Mouse (Mus musculus) C2C12 (cell line): ENCODE data around the gene Grb7. TPM values are rescaled to one million over a fixed set of nuclear protein-coding genes. Genes with fewer than 3 reads are reported as not detected.

Experiments used
- H3K27me3 ChIP-seq: one replicate; pipeline ENCODE4 v1.6.1; 2011; ENCODE audit not compliant: control insufficient read depth, insufficient read depth, insufficient read length
- H3K36me3 ChIP-seq: one replicate; pipeline ENCODE4 v1.6.1; 2011; ENCODE audit not compliant: control insufficient read depth, insufficient read depth
- H3K4me3 ChIP-seq: one replicate; pipeline ENCODE4 v1.5.1; 2011; ENCODE audit warnings: mild to moderate bottlenecking, control low read depth; ENCODE audit not compliant: poor library complexity, insufficient read depth, severe bottlenecking
- H3K79me2 ChIP-seq: one replicate; pipeline ENCODE4 v1.6.1; 2011; ENCODE audit not compliant: control insufficient read depth, insufficient read depth
- H3K79me3 ChIP-seq: one replicate; pipeline ENCODE4 v1.6.1; 2011; ENCODE audit warnings: low read depth, control low read depth
- H3ac ChIP-seq: one replicate; pipeline ENCODE3; 2011; ENCODE audit warnings: low read depth; ENCODE audit not compliant: control insufficient read depth, insufficient read length
- CEBPB ChIP-seq: IDR thresholded peaks from one replicate; pipeline ENCODE4 v1.6.1; 2011; ENCODE audit warnings: low read depth, mild to moderate bottlenecking, control low read depth, moderate library complexity
- CTCF ChIP-seq: IDR thresholded peaks from one replicate; pipeline ENCODE4 v1.5.1; 2011; ENCODE audit not compliant: control insufficient read depth, insufficient read depth, insufficient read length
- FOSL1 ChIP-seq: IDR thresholded peaks from one replicate; pipeline ENCODE4 v1.8.0; 2011; ENCODE audit warnings: mild to moderate bottlenecking, low read length; ENCODE audit not compliant: poor library complexity, insufficient read depth, severe bottlenecking
- MAX ChIP-seq: IDR thresholded peaks from one replicate; pipeline ENCODE4 v1.6.1; 2011; ENCODE audit warnings: mild to moderate bottlenecking, control low read depth
- MYOD1 ChIP-seq: IDR thresholded peaks from one replicate; pipeline ENCODE4 v1.6.1; 2011; ENCODE audit warnings: low read depth; ENCODE audit not compliant: control insufficient read depth, insufficient read length
- MYOG ChIP-seq: IDR thresholded peaks from one replicate; pipeline ENCODE4 v1.6.1; 2011; ENCODE audit not compliant: control insufficient read depth, insufficient read length; ENCODE audit errors: extremely low read depth
- USF1 ChIP-seq: IDR thresholded peaks from one replicate; pipeline ENCODE4 v1.6.1; 2011; ENCODE audit warnings: low read depth, mild to moderate bottlenecking, control low read depth, moderate library complexity
- polyA plus RNA-seq: library from polyadenylated mRNA; unstranded; fragments of >200 nt; fragmentation: generic; extraction: Trizol; gene quantifications from one replicate; pipeline ENCODE4 v1.2.1, GENCODE M21; 2012; ENCODE audit warnings: missing spikeins

The Grb7 gene
- polyA plus RNA-seq, 1 experiment: not detected

GRCm38 (mm10) chr11:98491571-98491970, 45.4 kb downstream of the Grb7 start:
- Histone ChIP-seq H3ac (no peak overlapping the region), H3K36me3 (no peaks in the 10 kb centered on the region), H3K27me3 (peaks cover 74% of the 10 kb centered on the region), H3K79me3 (no peaks in the 10 kb centered on the region), H3K4me3 (no peak overlapping the region), H3K79me2 (no peaks in the 10 kb centered on the region)
- TF ChIP-seq USF1 (no peak), CEBPB (no peak), MYOG (no peak), FOSL1 (no peak), CTCF (no peak), MYOD1 (no peak)

- Histone ChIP-seq H3K36me3 (no peaks in the 10 kb centered on the region), H3ac (no peak overlapping the region), H3K27me3 (peaks cover 80% of the 10 kb centered on the region), H3K79me3 (no peaks in the 10 kb centered on the region), H3K4me3 (no peak overlapping the region), H3K79me2 (no peaks in the 10 kb centered on the region)
- no peak for TF ChIP-seq MYOD1
These were observed 46.8 kb downstream of the Grb7 start for GRCm38 (mm10) chr11:98492959-98493358.

DNA sequence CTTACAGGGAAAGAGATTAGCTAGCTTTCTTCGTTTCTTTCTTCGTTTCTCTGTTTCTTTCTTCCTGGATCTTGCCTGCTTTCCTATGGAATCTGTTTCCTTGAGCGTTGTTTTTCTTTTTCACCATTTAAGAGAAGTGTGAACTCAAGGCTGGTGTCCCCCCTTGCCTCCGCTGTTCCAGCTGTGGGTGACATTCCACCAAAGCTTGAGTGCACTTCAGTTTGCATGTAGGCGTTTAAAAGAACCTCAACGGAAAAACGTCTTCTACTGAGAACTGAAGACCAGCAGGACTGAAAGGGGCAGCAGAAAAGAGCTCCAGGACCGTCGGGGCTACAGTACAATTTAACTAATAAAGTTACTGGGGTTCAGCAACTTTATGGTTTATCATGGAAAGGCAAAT, 47.2 kb downstream of the Grb7 start:
- TF ChIP-seq MYOG (no peak), CEBPB (no peak), USF1 (no peak), MYOD1 (no peak), FOSL1 (no peak), MAX (no peak), CTCF (no peak)
- Histone ChIP-seq H3K79me2 (no peaks in the 10 kb centered on the region), H3K36me3 (no peaks in the 10 kb centered on the region), H3K79me3 (no peaks in the 10 kb centered on the region), H3K27me3 (peaks cover 80% of the 10 kb centered on the region), H3ac (no peak overlapping the region), H3K4me3 (no peak overlapping the region)

DNA sequence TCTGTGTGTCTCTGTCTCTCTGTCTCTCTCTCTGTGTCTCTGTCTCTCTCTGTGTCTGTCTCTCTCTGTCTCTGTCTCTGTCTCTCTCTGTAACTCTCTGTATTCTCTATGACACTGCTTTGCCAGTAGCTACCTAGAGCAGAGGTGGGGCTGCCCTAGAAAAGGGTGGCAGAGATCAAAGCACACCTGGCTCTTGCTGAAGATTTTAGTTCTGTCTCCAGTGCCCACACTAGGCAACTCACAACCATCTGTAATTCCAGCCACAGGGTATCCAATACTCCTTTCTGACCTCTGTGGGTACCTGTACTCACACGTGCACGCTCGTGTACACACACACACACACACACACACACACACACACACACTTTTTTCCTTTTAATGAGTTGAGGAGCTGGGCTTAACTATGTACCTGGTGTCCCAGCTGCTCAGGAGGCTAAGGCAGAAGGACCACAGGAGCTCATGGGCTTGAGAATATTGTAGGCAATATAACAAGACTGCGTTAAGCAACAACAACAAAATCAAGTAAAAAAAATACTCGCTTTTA, 49.1 kb downstream of the Grb7 start:
- peaks cover 77% of the 10 kb centered on the region for H3K27me3 ChIP-seq
- H3K36me3 ChIP-seq: no peaks in the 10 kb centered on the region
- H3ac ChIP-seq: no peak overlapping the region
- no peak for TF ChIP-seq USF1
- no peak for TF ChIP-seq MYOG
- TF ChIP-seq FOSL1: no peak
- TF ChIP-seq CTCF: no peak
- no peak for TF ChIP-seq MYOD1
- no peak for TF ChIP-seq CEBPB
- TF ChIP-seq MAX: no peak
- no peaks in the 10 kb centered on the region for H3K79me2 ChIP-seq
- H3K79me3 ChIP-seq: no peaks in the 10 kb centered on the region
- no peak overlapping the region for H3K4me3 ChIP-seq

- Histone ChIP-seq H3K79me2 (no peaks in the 10 kb centered on the region), H3K79me3 (no peaks in the 10 kb centered on the region), H3K36me3 (no peaks in the 10 kb centered on the region), H3K4me3 (no peak overlapping the region), H3ac (no peak overlapping the region), H3K27me3 (peaks cover 68% of the 10 kb centered on the region)
- TF ChIP-seq FOSL1 (no peak), CTCF (no peak), USF1 (no peak), MYOD1 (no peak), MAX (no peak), MYOG (no peak), CEBPB (no peak)
These were observed 51.4 kb downstream of the Grb7 start for GRCm38 (mm10) chr11:98497388-98498288.
